Mouse (Mus musculus) layer of hippocampus, adult 9-11 months (tissue): ENCODE measurements around the gene P4htm.
A peak's percentile ranks its signal among the peaks of the same experiment; 100 is the strongest.
"Not testable (repeated sequence)": the region's sequence is repeated elsewhere in the genome, so short reads cannot be mapped to it uniquely, and the experiment has no call there.

Experiments
- DNase-seq: peaks from one replicate; pipeline ENCODE4 v3.0.0; 2022

Gene P4htm

DNA sequence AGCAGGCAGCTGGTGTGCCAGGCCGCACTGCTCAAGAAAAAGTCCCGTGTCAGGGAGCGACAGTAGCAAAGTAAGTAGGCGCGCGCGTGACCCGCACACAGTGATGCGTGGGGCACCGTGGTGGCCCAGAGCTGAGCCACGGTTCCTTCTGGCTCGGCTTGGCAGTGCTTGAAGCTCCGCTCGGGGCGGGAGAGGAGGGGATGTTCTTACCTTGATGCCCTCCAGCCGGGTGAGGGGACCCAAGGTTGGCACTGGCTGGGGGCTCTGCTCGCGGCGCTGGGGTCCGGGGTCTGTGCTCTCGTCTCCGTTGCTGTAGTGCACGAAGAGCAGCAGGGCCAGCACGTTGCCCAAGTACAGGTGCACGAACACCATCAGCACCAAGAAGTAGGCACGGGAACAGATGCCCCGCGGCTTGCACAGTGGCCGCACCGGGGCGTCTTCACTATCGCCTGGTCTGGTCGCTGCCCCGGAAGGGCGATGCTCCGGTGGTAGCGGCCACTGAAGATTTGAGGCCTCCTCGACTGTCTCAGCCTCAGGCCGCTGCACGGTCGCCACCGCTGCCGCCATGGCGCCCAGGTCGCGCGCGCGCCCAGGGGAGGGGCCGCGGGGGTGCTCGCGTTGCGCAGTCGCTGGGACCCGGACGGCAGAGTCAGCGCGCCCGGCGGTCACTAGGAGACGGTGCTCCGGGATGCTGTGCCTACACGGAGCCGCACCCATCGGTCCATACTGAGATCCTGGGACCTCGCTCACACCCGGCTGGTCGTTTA lies at the start of gene P4htm:
P4htm (minus strand) TSS at position 670 of the 767 bp plus-strand sequence.
- DNase-seq: peak; percentile 73

DNA sequence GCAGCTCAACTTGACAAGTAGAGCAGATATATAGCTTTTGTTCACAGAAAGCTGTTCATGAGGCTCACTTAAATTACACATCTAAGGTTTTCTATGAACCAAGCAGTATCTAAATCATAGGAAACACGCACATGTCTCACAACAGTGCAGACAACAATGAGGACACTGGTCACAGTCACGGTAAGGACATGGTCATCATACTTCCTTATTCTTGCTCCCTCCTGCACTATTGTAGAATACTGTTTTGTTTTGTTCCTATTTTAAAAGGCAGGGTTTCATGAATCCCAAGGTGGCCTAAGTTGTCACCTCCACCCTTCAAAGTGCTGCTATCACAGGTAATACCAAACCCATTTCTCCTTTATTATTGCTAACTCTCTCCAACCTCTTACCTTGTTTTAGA lies 42.4 kb upstream of the P4htm start:
- DNase-seq: no peak

- DNase-seq: no peak
Observed at GRCm38 (mm10) chr9:108635415-108635814, 37.9 kb upstream of the P4htm start.

- DNase-seq: no peak
Observed at GRCm38 (mm10) chr9:108633846-108634245, 36.4 kb upstream of the P4htm start.

DNA sequence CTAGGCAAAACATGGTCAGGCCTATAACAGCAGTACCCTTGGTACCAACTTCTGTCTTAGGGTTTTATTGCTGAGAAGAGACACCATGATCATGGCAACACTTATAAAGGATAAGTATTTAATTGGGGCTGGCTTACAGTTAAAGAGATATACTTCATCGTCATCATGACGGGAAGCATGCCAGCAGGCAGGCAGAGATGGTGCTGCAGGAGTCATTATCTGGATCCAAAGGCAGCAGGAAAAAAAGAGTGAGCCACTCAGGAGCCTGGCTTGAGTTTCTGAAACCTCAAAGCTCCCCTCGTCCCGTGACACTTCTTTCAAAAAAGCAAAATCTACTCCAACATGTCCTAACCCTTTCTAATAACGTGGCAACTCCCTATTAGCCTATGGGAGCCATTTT lies 34.9 kb upstream of the P4htm start:
- DNase-seq: no peak

DNA sequence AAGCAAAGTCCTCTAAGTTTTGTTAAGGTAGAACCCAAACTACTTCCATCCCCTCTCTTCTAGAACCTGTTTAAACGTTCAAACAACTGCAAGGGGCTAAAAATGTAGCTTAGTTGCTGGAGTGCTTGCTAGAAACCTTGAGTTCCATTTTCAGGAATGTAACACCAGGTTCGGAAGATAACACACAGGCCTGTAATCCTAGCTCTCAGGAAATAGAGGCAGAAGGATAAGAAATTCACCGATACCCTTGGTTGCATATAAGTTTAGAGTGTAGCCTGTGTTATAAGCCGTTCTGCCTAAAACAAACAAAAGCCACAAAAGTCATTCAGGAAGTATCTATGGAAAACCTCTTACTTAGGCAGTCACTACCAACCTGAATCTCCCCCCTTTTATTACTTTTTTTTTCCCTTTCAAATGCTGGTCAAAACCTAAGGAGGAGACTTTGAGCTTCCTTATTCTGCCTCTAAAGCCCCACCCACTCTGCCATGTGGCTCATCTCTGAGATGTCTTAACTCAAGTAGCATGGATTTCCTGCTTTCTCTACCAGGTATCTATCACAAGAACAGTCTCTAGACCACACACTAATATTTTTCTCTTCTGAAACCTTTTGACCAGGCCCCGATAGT lies 34.3 kb upstream of the P4htm start:
- no peak for DNase-seq

GRCm38 (mm10) chr9:108630683-108631082 lies 33.2 kb upstream of the P4htm start:
- no peak for DNase-seq

DNA sequence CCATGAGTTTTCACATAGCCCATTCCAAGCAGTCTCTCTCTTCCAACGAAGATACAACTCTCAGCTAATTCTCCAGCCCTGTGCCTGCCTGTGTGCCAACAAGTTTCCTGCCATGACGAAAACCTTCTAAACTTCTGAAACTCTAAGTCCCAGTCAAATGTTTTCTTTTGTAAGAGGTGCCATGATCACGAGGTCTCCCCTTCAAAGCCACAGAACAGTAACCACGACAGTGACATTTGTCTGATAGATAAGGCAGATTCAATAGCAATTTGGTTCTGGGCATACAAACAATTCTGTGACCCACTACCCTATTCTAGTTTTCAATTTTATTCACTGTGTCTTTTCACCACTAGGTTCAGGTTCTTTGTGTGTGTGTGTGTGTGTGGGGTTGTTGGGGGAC lies 30.7 kb upstream of the P4htm start:
- DNase-seq: no peak

- no peak for DNase-seq
Observed at GRCm38 (mm10) chr9:108626498-108626897, 29.0 kb upstream of the P4htm start.

GRCm38 (mm10) chr9:108617301-108617700 lies 19.8 kb upstream of the P4htm start:
- DNase-seq: no peak

- DNase-seq: no peak
Observed at GRCm38 (mm10) chr9:108611488-108611887, 14.0 kb upstream of the P4htm start.

DNA sequence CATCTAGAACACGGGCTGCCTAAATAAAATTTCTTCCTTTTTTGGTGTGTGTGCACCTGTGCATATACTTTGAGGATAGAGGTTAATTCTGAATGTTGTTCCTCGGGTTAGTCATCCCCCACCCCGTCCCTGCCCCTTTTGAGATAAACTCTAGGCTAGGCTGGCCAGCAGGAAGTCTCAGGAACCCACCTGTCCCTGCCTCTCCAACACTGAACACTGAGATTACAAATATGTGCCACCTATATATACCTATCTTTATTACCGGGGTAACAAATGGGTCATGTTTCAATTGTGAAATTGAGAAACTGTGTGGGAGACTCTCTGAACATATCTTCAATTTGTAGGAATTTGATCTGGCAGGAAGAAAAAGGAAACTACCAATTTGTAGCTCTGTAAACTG lies 11.4 kb upstream of the P4htm start:
- no peak for DNase-seq

DNA sequence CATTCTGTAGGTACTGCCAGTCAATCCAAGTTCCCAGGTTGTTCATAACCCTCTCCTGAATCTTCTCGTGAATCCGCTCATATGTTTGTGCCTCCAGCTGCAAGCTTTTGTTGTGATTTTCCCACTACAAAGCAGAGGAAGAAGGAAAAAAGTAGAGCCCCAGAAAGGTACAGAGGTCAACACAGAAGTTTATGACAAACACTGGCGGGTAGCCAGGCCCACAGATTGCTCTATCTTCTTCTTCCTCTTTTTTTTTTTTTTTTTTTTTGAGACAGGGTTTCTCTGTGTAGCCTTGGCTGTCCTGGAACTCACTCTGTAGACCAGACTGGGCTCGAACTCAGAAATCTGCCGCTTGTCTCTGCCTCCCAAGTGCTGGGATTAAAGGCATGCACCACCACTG lies 10.5 kb upstream of the P4htm start:
- not testable (repeated sequence) for DNase-seq

DNA sequence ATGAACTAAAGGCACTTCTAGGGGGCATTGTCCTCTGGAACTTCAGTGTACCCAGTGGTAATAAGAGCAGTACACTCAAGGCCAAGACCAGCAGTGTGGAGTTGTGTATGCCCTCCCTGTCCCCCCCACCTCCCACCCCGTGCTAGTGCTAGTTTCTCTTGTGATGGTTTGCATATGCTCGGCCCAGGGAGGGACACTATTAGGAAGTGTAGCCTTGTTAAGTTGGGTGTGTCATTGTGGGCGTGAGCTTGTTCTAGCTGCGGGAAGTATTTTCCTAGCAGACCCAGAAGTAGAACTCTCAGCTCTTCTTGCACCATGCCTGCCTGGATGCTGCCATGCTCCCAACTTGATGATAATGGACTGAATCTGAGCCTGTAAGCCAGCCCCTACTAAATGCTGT lies 4.5 kb upstream of the P4htm start:
- no peak for DNase-seq

GRCm38 (mm10) chr9:108600011-108600410 lies 2.5 kb upstream of the P4htm start:
- DNase-seq: no peak

DNA sequence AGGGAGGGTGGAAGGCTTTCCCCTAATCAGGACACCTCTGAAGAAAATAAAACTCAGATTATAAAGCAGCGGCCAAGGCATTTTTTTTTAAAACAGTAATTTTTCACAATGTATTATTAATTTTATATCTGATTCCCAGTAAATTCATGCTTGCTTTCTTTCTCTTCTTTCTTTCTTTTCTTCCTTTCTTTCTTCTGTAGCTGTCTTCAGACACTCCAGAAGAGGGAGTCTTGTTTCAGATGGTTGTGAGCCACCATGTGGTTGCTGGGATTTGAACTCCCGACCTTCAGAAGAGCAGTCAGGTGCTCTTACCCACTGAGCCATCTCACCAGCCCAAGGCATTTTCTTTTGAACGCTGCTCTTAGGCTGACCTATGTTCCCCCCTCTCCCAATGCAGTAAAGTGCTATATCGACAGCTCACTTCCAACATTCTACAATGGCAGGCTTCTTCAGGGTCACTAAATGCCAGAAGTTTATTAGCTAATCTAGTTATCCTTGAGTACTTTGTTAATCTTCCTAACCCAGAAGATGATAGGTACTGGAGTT lies 1.6 kb upstream of the P4htm start:
- no peak for DNase-seq

DNA sequence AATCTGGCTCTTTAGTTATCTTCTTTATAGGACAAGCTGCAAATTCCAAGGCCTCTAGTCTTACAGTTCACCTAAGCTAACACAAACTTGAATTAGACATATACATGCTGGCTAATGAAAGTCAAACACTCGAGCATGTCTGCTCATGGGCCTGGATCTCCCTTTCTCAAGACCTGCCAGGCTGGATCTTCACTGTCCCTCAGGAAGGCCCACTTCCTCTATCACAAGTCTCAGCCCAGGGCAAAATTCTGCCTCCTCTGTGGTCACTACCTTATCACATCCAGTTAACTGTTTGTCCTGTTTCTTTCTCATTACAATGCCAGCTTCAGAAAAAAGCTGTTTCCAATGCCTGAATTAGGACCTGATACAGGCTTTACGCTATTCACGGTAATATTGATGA lies 3.1 kb downstream of the P4htm start:
- DNase-seq: no peak

- DNase-seq: peak; percentile 56
Observed at GRCm38 (mm10) chr9:108591462-108591861, 6.0 kb downstream of the P4htm start.

DNA sequence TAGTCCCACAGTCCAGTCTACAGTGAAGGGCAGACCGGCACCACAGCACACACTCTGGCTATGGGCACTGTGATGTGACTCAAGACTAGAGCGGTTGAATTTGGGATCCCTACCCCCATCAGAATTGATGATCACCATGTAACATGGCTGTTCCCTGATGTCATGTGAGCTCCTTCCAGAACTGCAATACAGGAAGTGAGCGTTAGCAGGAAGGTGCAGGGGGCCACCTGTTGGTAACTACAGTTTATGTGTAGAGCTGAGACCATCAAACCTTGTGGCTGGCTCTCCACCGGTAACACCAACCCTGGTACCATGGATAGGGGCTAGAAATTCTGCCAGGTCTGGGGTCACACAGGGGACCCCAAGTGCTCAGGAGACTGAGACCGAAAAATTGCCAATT lies 8.2 kb downstream of the P4htm start:
- DNase-seq: no peak

DNA sequence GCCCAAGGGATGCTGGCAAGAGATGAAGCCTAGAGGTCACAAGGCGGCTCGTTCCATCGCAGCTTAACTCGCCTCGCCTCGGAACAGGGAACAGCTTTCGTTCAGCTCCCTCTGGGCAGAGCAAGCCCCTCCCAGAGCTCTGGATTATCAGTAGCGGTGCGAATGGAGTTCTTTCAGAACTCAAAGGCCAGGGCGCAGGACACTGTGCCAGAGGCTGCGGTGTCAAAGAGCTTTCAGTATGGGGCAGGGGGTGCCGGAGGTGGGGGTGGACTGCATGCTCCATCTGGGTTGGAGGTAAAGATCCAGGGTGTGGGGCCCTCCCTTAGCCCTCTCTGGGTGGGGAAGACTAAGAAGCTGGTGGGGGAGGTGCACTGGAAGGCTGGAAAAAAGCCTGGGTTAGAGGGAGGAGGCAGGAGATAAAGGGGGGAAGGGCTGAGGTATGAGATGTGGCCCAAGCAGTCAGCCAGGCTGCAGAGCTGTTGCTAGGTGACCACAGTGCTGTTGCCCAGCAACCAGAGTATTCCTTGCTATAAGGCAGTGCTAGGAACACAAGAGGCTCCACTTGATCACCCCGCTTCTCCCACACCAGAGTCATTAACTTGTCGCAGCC lies 9.8 kb downstream of the P4htm start:
- DNase-seq: peak; percentile 96

DNA sequence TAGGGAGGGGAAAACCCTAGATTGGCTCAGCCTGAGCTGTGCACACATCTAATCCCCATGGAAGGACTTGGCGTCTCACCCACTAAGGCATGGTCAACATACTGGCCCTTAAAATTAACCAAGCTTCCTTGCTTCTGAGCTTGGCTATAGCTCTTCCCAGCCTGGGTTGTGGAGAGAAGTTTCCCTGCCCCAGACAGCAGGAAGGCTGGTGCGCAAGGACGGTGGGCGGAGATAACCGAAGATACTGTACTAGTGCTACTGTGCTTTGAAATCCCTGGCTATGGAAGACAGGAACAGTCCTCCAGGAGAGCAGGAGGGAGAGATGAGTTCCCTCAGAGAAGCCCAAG lies 18.1 kb downstream of the P4htm start:
- DNase-seq: no peak

GRCm38 (mm10) chr9:108578545-108579343 lies 18.7 kb downstream of the P4htm start, which contains the start of gene Wdr6:
Wdr6 (minus strand) TSS chr9:108578739.
- peak; percentile 96 for DNase-seq

DNA sequence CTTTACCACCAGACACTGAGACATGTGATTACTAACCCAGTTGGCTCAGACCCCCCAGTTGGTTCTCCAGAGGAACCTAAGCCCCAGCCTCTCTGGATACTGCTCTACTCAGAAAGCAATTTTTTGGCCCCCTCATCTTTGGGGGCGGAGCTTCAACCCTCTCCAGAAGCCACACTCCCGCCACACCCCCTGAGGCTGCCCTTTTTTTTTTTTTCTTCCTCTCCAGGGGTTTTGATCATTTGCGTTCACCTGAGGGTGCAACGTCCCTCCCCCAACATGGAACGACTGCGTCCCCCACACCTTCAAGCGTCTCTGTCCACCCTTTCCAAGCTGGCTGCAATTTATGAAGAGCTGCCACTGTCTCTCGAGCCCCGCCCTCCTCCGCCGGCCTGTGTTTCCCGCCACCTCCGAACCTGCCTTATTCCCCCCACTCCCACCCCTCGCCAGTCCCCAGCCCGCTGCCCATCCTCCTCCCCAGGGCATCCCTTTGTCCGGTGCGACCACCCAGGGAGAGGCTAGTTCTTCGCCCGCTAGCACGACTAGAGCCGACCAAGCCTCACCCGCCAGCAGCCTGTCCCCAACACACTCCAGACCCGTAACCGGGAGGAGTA lies 19.4 kb downstream of the P4htm start:
- DNase-seq: no peak
